Mouse (Mus musculus): ENCODE results near the gene Tns1. TPM values are rescaled to one million over a fixed set of nuclear protein-coding genes. Genes with fewer than 3 reads are reported as not detected.

Tns1 gene
- polyA plus RNA-seq, 1 experiment from 2014 or later: 15.9 TPM

DNA sequence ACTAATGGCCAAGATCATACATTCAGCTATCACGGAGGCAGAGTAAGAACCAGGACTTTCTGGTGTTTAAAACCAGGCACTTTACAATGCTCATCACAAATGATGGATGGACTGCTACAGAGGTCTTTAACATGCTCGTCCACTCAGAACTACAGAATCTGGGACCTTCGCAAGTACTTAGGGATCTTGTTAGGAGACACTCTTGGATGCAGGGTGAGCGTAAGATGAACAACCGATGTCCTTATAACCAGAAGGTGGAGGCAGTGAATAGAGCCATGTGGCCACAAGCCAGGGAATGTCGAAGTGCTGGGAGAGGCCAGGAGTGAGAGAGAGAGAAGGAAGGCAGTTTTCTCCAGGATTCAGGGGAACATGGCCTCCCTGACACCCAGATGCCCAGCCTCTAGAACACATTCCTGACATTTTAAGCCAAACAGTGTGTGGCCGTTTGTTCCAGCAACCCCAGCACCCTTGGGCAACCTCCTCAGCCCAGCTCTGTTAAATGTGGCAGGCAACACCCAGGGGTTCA, 130.3 kb downstream of the Tns1 start:
- H3K36me3 ChIP-seq (replicated peaks): peaks cover 20% of the 10 kb centered on the region; the same call in 1 of the 2 replicates
- DNase-seq (ENCODE audit: extremely low spot score, low spot score): no peak
- no peak overlapping the region for H3K4me3 ChIP-seq
- 0 out of 2 replicates have a peak overlapping the region, but pooled peaks have one; percentile 30 for H3K27ac ChIP-seq
- 87% methylated on average over 7 of the region's 7 CpGs for WGBS
- H3K4me1 ChIP-seq: peaks cover 12% of the 10 kb centered on the region
- no peaks in the 10 kb centered on the region for H3K9me3 ChIP-seq
- no peaks in the 10 kb centered on the region for H3K27me3 ChIP-seq (ENCODE audit: poor library complexity, severe bottlenecking)

DNA sequence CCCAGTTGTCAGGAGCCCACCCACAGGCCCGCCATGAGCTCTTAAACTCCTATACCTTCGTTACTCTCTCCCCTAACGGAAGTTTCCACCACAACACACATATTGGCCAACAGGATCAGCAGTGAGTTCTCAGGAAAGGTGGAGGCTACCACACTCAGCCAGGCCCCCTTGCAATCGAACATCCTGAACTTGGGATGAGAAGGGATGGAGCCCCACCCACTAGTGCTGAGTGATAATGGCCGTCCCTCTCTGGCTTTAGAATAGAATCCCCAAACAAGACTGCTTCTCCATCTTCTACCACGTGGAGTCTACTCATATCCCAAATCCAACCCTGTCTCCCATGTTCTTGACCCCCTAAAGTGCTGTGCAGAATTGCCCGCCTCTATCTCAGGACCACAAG, 131.0 kb downstream of the Tns1 start:
- Histone ChIP-seq H3K36me3 (replicated peaks) (peaks cover 20% of the 10 kb centered on the region; the same call in 1 of the 2 replicates), H3K27me3 (ENCODE audit: poor library complexity, severe bottlenecking) (no peaks in the 10 kb centered on the region), H3K4me1 (peaks cover 5% of the 10 kb centered on the region), H3K27ac (no peak overlapping the region), H3K4me3 (no peak overlapping the region), H3K9me3 (no peaks in the 10 kb centered on the region)
- WGBS: 85% methylated on average over 7 of the region's 7 CpGs
- no peak for DNase-seq (ENCODE audit: extremely low spot score, low spot score)

DNA sequence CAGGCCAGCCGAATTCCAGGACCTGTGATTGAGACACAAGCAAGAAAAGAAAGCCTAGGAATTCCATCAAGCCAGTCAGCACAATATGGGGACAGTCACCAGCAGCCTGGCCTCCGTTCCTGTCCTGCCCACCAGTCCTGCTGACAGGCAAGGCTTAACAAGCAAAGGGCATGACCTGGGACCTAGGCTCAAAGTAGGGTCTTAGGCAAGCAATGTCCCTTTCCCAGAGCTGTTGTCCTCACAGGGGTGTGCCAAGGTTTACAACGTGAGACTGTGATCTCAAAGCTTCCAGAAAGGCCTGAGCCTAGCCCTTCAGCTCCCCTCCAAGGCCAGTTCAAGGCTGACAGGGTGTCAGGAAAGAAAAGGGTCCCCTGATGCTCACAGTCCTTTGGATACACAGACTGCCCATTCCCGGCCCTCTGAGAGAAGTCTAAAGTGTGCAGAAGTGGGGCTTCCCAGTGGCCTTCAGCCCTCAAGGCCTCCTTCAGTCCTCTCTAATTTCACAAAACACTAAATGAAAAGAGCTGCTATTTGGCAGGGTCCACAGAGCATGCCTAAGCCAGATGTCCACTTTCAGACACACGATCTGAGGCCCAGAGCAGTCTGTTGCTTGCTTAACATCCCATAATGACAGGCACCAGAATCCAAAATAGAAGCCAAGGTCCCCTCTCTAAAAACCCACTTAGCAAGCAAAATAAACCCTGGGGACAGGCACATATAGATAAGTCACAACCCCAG, 131.9 kb downstream of the Tns1 start:
- DNase-seq (ENCODE audit: extremely low spot score, low spot score): no peak
- Histone ChIP-seq H3K27me3 (ENCODE audit: poor library complexity, severe bottlenecking) (no peaks in the 10 kb centered on the region), H3K36me3 (replicated peaks) (peaks cover 20% of the 10 kb centered on the region; the same call in 1 of the 2 replicates), H3K4me1 (peaks cover 11% of the 10 kb centered on the region), H3K9me3 (no peaks in the 10 kb centered on the region), H3K4me3 (no peak overlapping the region), H3K27ac (0 out of 2 replicates have a peak overlapping the region, but pooled peaks have one; percentile 12)
- WGBS: 66% methylated on average over 5 of the region's 5 CpGs

DNA sequence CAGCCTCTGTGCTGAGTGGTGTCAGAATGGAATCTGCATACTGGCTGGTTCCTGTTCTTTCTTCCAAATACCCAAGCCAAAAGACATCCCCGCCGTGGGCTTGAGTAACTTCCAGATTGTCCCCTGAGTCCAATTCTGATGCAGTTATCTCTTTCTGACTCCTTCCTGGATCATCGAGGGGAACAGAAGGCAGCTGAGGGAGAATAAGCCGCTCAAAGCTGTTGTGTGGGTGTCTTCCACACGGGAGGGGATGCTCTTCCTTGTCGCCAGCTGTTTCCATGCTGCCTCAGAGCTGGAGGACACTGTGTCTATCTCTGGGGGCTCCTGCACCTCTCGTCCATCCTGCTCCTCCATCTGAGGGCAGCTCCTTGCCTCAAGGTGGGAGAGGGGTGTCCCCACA, 133.0 kb downstream of the Tns1 start:
- Histone ChIP-seq H3K36me3 (replicated peaks) (peaks cover 16% of the 10 kb centered on the region; the same call in 1 of the 2 replicates), H3K4me3 (no peak overlapping the region), H3K9me3 (no peaks in the 10 kb centered on the region), H3K4me1 (peaks cover 12% of the 10 kb centered on the region), H3K27me3 (ENCODE audit: poor library complexity, severe bottlenecking) (no peaks in the 10 kb centered on the region), H3K27ac (no peak overlapping the region)
- 88% methylated on average over 7 of the region's 7 CpGs for WGBS
- DNase-seq (ENCODE audit: extremely low spot score, low spot score): no peak

DNA sequence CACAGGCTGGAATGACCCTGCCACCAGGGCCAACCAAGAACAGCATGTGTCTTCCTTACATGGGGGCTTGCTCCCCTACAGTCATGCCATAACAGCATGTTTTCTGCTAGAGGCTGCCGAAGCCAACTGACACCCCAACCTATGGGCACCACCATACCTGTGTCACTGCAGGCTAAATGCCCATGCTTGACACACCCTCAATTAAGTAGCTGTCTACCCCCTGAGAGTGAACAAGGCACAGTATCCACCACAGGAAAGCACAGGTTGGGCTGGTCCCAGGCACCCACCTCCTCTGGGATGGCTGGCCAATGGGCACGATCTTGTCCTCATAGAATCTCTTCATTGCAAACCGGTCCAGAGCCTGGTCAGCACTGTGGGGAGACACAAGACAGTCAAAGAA, 134.2 kb downstream of the Tns1 start:
- WGBS: 84% methylated on average over 3 of the region's 3 CpGs
- H3K27ac ChIP-seq: no peak overlapping the region
- peaks cover 12% of the 10 kb centered on the region for H3K4me1 ChIP-seq
- H3K9me3 ChIP-seq: no peaks in the 10 kb centered on the region
- no peak overlapping the region for H3K4me3 ChIP-seq
- DNase-seq (ENCODE audit: extremely low spot score, low spot score): no peak
- peaks cover 16% of the 10 kb centered on the region; the same call in 1 of the 2 replicates for H3K36me3 ChIP-seq (replicated peaks)
- no peaks in the 10 kb centered on the region for H3K27me3 ChIP-seq (ENCODE audit: poor library complexity, severe bottlenecking)

DNA sequence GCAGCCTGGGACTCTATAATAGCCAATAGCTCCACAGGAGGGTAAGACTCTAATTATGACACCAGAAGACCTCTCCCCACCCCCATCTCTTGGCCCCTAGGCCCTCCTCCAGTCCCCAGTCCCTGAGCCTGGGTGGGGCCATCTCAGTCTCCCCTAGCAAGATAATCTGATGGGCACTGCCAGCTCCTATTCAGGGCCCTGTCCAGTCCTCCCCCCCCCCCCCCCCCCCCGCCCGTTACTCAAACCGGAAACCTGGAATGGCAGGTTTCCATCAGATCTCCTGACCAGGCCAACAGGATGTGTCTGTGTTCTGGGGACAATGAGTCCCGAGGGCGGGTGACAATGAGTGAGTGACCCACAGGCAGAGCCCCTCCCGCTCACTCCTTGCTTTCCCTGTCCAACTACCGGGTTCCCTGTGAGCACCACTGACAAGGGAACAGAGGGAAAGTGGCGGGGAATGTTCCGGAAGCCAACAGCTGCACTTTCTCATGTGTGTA, 136.5 kb downstream of the Tns1 start:
- Histone ChIP-seq H3K27me3 (ENCODE audit: poor library complexity, severe bottlenecking) (no peaks in the 10 kb centered on the region), H3K9me3 (no peaks in the 10 kb centered on the region), H3K36me3 (replicated peaks) (peaks cover 31% of the 10 kb centered on the region), H3K4me3 (no peak overlapping the region), H3K4me1 (peaks cover 12% of the 10 kb centered on the region), H3K27ac (no peak overlapping the region)
- whole genome bisulfite sequencing: 66% methylated on average over 8 of the region's 9 CpGs
- no peak for DNase-seq (ENCODE audit: extremely low spot score, low spot score)

DNA sequence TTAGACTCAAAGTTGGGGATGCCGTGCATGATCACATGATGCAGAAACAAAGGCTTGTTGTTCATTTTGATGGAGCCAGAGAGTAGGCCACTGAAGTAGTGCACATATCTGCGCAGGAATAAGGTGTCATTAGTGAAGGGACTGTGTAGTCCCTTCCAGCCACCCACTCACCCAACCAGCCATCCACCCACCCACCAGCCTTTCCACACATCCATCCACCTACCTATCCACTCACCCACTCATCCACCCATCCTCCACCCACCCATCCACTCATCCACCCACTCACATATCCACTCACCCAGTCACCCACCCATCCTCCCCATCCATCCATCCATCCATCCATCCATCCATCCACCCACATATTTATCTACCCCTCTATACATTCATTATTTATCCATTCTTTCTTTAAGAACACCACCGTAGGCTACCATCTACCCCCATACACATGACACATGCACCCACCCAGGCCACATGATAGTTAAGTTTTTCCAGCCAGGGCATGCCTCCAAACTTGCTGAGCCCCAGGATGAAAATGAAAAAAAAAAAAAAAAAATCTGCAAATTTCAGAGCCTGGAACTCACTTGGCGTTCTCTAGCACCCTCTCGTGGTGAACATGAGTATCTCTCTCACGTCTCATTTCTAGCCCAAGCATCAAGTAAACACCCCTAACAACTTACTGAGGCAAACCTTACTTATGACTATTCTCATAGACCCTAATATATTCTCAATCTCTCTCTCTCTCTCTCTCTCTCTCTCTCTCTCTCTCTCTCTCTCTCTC, 137.8 kb downstream of the Tns1 start:
- 45% methylated on average over 6 of the region's 6 CpGs for WGBS
- Histone ChIP-seq H3K27ac (no peak overlapping the region), H3K4me3 (no peak overlapping the region), H3K4me1 (peaks cover 9% of the 10 kb centered on the region), H3K36me3 (replicated peaks) (peaks cover 33% of the 10 kb centered on the region), H3K27me3 (ENCODE audit: poor library complexity, severe bottlenecking) (no peaks in the 10 kb centered on the region), H3K9me3 (no peaks in the 10 kb centered on the region)
- no peak for DNase-seq (ENCODE audit: extremely low spot score, low spot score)

DNA sequence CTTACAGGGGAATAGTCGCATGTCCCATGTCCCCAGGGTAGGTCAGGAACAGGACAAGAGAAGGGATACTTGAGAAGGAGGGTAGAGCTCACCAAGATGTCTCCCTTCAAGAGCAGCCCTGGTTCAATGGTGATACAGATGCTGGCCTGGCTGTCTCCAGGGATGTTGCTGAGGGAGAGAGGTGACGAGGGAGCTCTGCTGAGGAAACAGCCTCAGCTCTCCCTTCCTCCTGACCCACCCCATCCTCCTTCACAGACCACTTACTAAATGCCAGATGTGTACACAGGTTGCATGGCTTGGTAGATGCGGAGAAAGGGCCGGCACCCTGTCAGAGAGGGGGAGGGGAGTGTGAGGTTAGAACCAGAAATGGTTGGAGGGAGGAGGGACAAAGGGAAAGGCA, 138.6 kb downstream of the Tns1 start:
- WGBS: 81% methylated on average over 4 of the region's 4 CpGs
- peaks cover 9% of the 10 kb centered on the region for H3K4me1 ChIP-seq
- no peak overlapping the region for H3K4me3 ChIP-seq
- H3K36me3 ChIP-seq (replicated peaks): peaks cover 31% of the 10 kb centered on the region
- DNase-seq (ENCODE audit: extremely low spot score, low spot score): no peak
- no peaks in the 10 kb centered on the region for H3K9me3 ChIP-seq
- no peak overlapping the region for H3K27ac ChIP-seq
- no peaks in the 10 kb centered on the region for H3K27me3 ChIP-seq (ENCODE audit: poor library complexity, severe bottlenecking)

DNA sequence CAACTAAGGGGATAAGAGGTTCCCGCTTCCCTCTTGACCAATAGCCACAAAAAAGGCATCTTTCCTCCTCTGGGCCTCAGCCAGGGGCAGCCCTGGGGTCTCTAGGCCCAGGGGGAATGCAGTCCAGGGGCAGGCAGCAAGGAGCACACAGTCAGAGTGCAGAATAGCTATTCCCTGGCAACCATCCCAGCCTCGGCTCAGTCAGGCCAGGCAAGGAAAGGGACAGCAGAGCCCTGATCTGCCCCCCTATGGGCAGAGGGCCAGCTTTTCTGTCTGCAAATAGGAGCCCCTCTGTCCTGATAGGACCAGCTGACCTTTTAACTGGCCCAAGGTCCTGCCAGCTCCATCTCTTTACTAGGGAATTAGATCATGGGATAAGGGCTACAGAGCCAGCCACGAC, 145.0 kb downstream of the Tns1 start:
- no peak for DNase-seq (ENCODE audit: extremely low spot score, low spot score)

DNA sequence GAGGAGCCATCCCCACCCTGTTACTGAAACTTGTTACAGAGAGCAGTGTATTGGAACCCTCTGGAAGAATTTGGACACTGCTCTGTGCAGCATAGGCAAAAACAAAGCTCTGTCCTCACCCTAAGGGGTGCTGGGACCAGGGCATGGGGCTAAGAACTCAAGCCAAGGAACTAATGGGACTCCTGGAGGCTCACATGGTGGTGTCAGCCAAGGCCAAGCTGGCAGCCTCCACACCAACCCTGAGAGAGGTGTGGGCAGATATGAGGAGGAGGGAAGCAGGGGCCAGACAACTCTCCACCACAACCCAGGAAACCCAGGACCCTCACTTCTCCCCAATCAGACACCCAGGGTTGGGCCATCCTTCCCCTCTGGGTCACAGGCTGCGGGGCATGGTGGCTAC, 145.7 kb downstream of the Tns1 start:
- Histone ChIP-seq H3K9me3 (no peaks in the 10 kb centered on the region), H3K4me3 (no peak overlapping the region), H3K4me1 (no peaks in the 10 kb centered on the region), H3K27me3 (ENCODE audit: poor library complexity, severe bottlenecking) (no peaks in the 10 kb centered on the region), H3K27ac (no peak overlapping the region), H3K36me3 (replicated peaks) (peaks cover 36% of the 10 kb centered on the region)
- WGBS: 89% methylated on average over 1 of the region's 1 CpGs
- no peak for DNase-seq (ENCODE audit: extremely low spot score, low spot score)

More for the DNA sequence above, 145.0 kb downstream of the Tns1 start:
- 68% methylated on average over 3 of the region's 3 CpGs for WGBS
- Histone ChIP-seq H3K4me1 (no peaks in the 10 kb centered on the region), H3K27ac (no peak overlapping the region), H3K36me3 (replicated peaks) (peaks cover 37% of the 10 kb centered on the region), H3K27me3 (ENCODE audit: poor library complexity, severe bottlenecking) (no peaks in the 10 kb centered on the region), H3K4me3 (no peak overlapping the region), H3K9me3 (no peaks in the 10 kb centered on the region)

DNA sequence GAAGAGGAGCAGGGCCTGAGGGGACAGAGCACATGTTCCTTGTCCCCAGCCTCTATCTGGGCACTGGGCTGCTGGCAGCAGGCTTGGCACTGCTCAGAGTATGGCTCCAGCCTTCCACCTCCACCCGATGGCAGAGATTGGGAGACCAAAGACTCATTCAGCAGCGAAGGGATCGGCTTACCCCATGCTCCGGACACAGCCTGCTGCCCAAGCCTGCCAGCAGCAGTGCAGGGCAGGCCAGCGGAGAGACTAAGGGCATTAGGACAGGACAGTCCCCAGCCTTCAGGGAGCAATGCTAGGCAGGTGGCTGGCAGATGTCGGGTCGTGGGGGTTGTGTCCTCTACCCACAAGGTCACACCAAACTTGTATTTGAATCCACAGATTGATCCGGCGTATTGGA, 150.3 kb downstream of the Tns1 start:
- Histone ChIP-seq H3K27ac (0 out of 2 replicates have a peak overlapping the region, but pooled peaks have one; percentile 30), H3K36me3 (replicated peaks) (peaks cover 16% of the 10 kb centered on the region; the same call in 1 of the 2 replicates)
- WGBS: 82% methylated on average over 9 of the region's 9 CpGs

DNA sequence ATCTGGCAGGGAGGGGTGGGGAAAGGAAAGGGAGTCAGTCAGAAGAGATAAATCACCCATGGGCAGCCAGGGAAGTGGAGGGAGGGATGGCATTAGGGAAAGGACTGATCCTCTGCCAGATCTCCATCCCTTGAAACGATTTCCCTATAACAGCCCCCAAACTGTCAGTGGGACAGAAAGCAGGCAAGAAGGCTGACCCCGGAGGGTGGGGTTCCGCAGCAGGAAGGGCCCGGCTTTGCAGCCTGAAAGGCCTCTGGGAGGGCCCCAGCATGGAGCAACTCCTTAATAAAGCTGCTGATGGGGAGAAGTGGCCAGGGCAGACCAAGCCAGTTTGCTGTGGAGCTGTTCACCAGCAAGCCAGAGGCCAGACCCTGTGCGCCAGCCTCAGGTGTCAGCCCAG, 151.5 kb downstream of the Tns1 start:
- Histone ChIP-seq H3K27ac (0 out of 2 replicates have a peak overlapping the region, but pooled peaks have one; percentile 2), H3K36me3 (replicated peaks) (peaks cover 12% of the 10 kb centered on the region; the same call in 1 of the 2 replicates), H3K9me3 (no peaks in the 10 kb centered on the region), H3K4me1 (peaks cover 27% of the 10 kb centered on the region), H3K27me3 (ENCODE audit: poor library complexity, severe bottlenecking) (peaks cover 14% of the 10 kb centered on the region; the same call in 1 of the 2 replicates), H3K4me3 (no peak overlapping the region)
- no peak for DNase-seq (ENCODE audit: extremely low spot score, low spot score)
- WGBS: 59% methylated on average over 5 of the region's 5 CpGs

More for the DNA sequence above, 150.3 kb downstream of the Tns1 start:
- peaks cover 17% of the 10 kb centered on the region for H3K4me1 ChIP-seq
- H3K4me3 ChIP-seq: no peak overlapping the region
- 0 out of 2 replicates have a peak, but pooled peaks cover 8% of the 10 kb centered on the region for H3K27me3 ChIP-seq (ENCODE audit: poor library complexity, severe bottlenecking)
- H3K9me3 ChIP-seq: no peaks in the 10 kb centered on the region
- DNase-seq (ENCODE audit: extremely low spot score, low spot score): no peak
